Mouse (Mus musculus) spleen, postnatal 10 days (tissue): ENCODE measurements at regions not wholly inside any gene's neighbourhood (a gene's known extent, or its start where the extent isn't known, plus 50 kb on each side); places are given as distances from the start of the nearest gene placed in this dataset.

Source experiments
- DNase-seq, 2 experiments: peaks; one replicate each; pipeline ENCODE4 v3.0.0; 2021 to 2022; ENCODE audit warnings: low spot score in 2 of 2

- DNase-seq = no peak
These were observed 284.7 kb upstream of the N6amt1 start for GRCm38 (mm10) chr16:87069294-87069693.

- no peak for DNase-seq
These were observed 286.0 kb upstream of the N6amt1 start for GRCm38 (mm10) chr16:87067981-87068380.

GRCm38 (mm10) chr16:87067523-87067922 is 286.5 kb upstream of the N6amt1 start:
- no peak for DNase-seq

GRCm38 (mm10) chr16:87060473-87060872 is 293.5 kb upstream of the N6amt1 start:
- no peak for DNase-seq

GRCm38 (mm10) chr16:87049741-87050383 is 304.1 kb upstream of the N6amt1 start:
- no peak for DNase-seq

GRCm38 (mm10) chr16:87044773-87045561 is 309.0 kb upstream of the N6amt1 start:
- DNase-seq = no peak

GRCm38 (mm10) chr16:87043689-87044088 is 310.3 kb upstream of the N6amt1 start:
- no peak for DNase-seq

GRCm38 (mm10) chr16:87040366-87040765 is 313.6 kb upstream of the N6amt1 start:
- DNase-seq = no peak

- DNase-seq = no peak
These were observed 314.1 kb upstream of the N6amt1 start for GRCm38 (mm10) chr16:87039861-87040260.

GRCm38 (mm10) chr16:87037061-87037460 is 316.9 kb upstream of the N6amt1 start:
- DNase-seq = no peak

GRCm38 (mm10) chr16:87031836-87032235 is 322.1 kb upstream of the N6amt1 start:
- DNase-seq = no peak

GRCm38 (mm10) chr16:87028516-87029145 is 325.4 kb upstream of the N6amt1 start:
- no peak for DNase-seq

- DNase-seq = no peak
These were observed 326.4 kb upstream of the N6amt1 start for GRCm38 (mm10) chr16:87027621-87028020.

- no peak for DNase-seq
These were observed 331.9 kb upstream of the N6amt1 start for GRCm38 (mm10) chr16:87022041-87022440.

GRCm38 (mm10) chr16:87017107-87017670 is 336.8 kb upstream of the N6amt1 start:
- DNase-seq = no peak

GRCm38 (mm10) chr16:87001579-87001978 is 352.4 kb upstream of the N6amt1 start:
- no peak for DNase-seq

- DNase-seq = no peak
These were observed 352.9 kb upstream of the N6amt1 start for GRCm38 (mm10) chr16:87001135-87001534.

GRCm38 (mm10) chr16:86971691-86972090 is 382.3 kb upstream of the N6amt1 start:
- DNase-seq = no peak

- DNase-seq = no peak
These were observed 404.3 kb upstream of the N6amt1 start for GRCm38 (mm10) chr16:86949681-86950080.

- no peak for DNase-seq
These were observed 408.3 kb upstream of the N6amt1 start for GRCm38 (mm10) chr16:86945531-86946144.

- DNase-seq = no peak
These were observed 408.9 kb upstream of the N6amt1 start for GRCm38 (mm10) chr16:86945058-86945457.

- no peak for DNase-seq
These were observed 419.0 kb upstream of the N6amt1 start for GRCm38 (mm10) chr16:86934989-86935388.
